Mouse (Mus musculus) embryo, embryonic 10 days (tissue): ENCODE measurements around the gene Adipor1.
"Not testable (repeated sequence)": the region's sequence is repeated elsewhere in the genome, so short reads cannot be mapped to it uniquely, and the experiment has no call there.

Experiments used
- DNase-seq: peaks from one replicate; pipeline ENCODE4 v3.0.0-alpha.2; 2015; ENCODE audit warnings: low spot score

Adipor1 gene

GRCm38 (mm10) chr1:134419751-134420458 is 4.7 kb downstream of the Adipor1 start:
- DNase-seq, result no peak

GRCm38 (mm10) chr1:134423911-134424310 is 8.7 kb downstream of the Adipor1 start:
- DNase-seq, result no peak

GRCm38 (mm10) chr1:134426289-134426688 is 11.1 kb downstream of the Adipor1 start:
- DNase-seq, result peak; percentile 9

GRCm38 (mm10) chr1:134433002-134433401 is 17.8 kb downstream of the Adipor1 start:
- no peak for DNase-seq

GRCm38 (mm10) chr1:134433473-134433872 is 18.3 kb downstream of the Adipor1 start:
- no peak for DNase-seq

- peak; percentile 39 for DNase-seq
Observed at GRCm38 (mm10) chr1:134435414-134435813, 20.2 kb downstream of the Adipor1 start.

GRCm38 (mm10) chr1:134440437-134440836 is 25.3 kb downstream of the Adipor1 start:
- no peak for DNase-seq

GRCm38 (mm10) chr1:134441737-134442136 is 26.6 kb downstream of the Adipor1 start:
- not testable (repeated sequence) for DNase-seq

GRCm38 (mm10) chr1:134442394-134442793 is 27.2 kb downstream of the Adipor1 start:
- no peak for DNase-seq

GRCm38 (mm10) chr1:134443288-134443687 is 28.1 kb downstream of the Adipor1 start:
- DNase-seq, result not testable (repeated sequence)

GRCm38 (mm10) chr1:134445418-134445817 is 30.2 kb downstream of the Adipor1 start:
- DNase-seq, result no peak

- not testable (repeated sequence) for DNase-seq
Observed at GRCm38 (mm10) chr1:134448537-134448936, 33.4 kb downstream of the Adipor1 start.

- DNase-seq, result no peak
Observed at GRCm38 (mm10) chr1:134450201-134450600, 35.0 kb downstream of the Adipor1 start.

- DNase-seq, result peak; percentile 54
Observed at GRCm38 (mm10) chr1:134450986-134451385, 35.8 kb downstream of the Adipor1 start.

GRCm38 (mm10) chr1:134454904-134455824 is 40.0 kb downstream of the Adipor1 start, which contains the start of gene Klhl12:
Gene Klhl12, plus strand, starts transcription at chr1:134455531.
- DNase-seq, result peak; percentile 98

- no peak for DNase-seq
Observed at GRCm38 (mm10) chr1:134456060-134456459, 40.9 kb downstream of the Adipor1 start.

GRCm38 (mm10) chr1:134458139-134458727 is 43.1 kb downstream of the Adipor1 start:
- no peak for DNase-seq

GRCm38 (mm10) chr1:134460294-134461284 is 45.4 kb downstream of the Adipor1 start:
- DNase-seq, result no peak
